Mouse (Mus musculus): ENCODE measurements at regions not wholly inside any gene's neighbourhood (a gene's known extent, or its start where the extent isn't known, plus 50 kb on each side); places are given as distances from the start of the nearest gene placed in this dataset.

- no peak overlapping the region for H3K27ac ChIP-seq
Measured at GRCm38 (mm10) chr8:25392766-25393166, 568.6 kb upstream of the Adam5 start.

GRCm38 (mm10) chr8:25389947-25390346, 565.8 kb upstream of the Adam5 start:
- DNase-seq (no peak), ATAC-seq (ENCODE audit: low read depth) (no peak)
- WGBS (ENCODE audit: insufficient replicate concordance), result 58% methylated on average over 9 of the region's 10 CpGs
- H3K4me1 ChIP-seq (replicated peaks), result no peaks in the 10 kb centered on the region
- no peak overlapping the region for H3K4me2 ChIP-seq
- no peak overlapping the region for H3K4me3 ChIP-seq (replicated peaks)
- H3K9me3 ChIP-seq (replicated peaks), result no peaks in the 10 kb centered on the region
- H3K27ac ChIP-seq, result no peak overlapping the region
- H3K27me3 ChIP-seq, result no peaks in the 10 kb centered on the region
- H3K36me3 ChIP-seq, result no peaks in the 10 kb centered on the region
- H3K9ac ChIP-seq, result no peak overlapping the region

More at GRCm38 (mm10) chr8:25392766-25393166, 568.6 kb upstream of the Adam5 start:
- DNase-seq (no peak), ATAC-seq (ENCODE audit: low read depth) (no peak)
- no peak overlapping the region for H3K4me3 ChIP-seq (replicated peaks)
- WGBS (ENCODE audit: insufficient replicate concordance), result 54% methylated on average over 6 of the region's 6 CpGs
- H3K4me1 ChIP-seq (replicated peaks), result no peaks in the 10 kb centered on the region
- no peaks in the 10 kb centered on the region for H3K9me3 ChIP-seq (replicated peaks)
- H3K4me2 ChIP-seq, result no peak overlapping the region
- no peaks in the 10 kb centered on the region for H3K36me3 ChIP-seq
- H3K9ac ChIP-seq, result no peak overlapping the region
- no peaks in the 10 kb centered on the region for H3K27me3 ChIP-seq

- Histone ChIP-seq H3K4me2 (no peak overlapping the region), H3K27me3 (no peaks in the 10 kb centered on the region), H3K27ac (no peak overlapping the region), H3K4me3 (replicated peaks) (no peak overlapping the region), H3K36me3 (no peaks in the 10 kb centered on the region), H3K9ac (no peak overlapping the region), H3K9me3 (replicated peaks) (no peaks in the 10 kb centered on the region), H3K4me1 (replicated peaks) (no peaks in the 10 kb centered on the region)
- DNase-seq, result no peak
- no peak for ATAC-seq (ENCODE audit: low read depth)
- 64% methylated on average over 10 of the region's 10 CpGs for WGBS (ENCODE audit: insufficient replicate concordance)
Measured at GRCm38 (mm10) chr8:25389371-25389855, 565.2 kb upstream of the Adam5 start.

- Histone ChIP-seq H3K4me2 (no peak overlapping the region), H3K27ac (no peak overlapping the region), H3K9ac (no peak overlapping the region), H3K4me3 (replicated peaks) (no peak overlapping the region), H3K4me1 (replicated peaks) (no peaks in the 10 kb centered on the region), H3K36me3 (no peaks in the 10 kb centered on the region), H3K27me3 (no peaks in the 10 kb centered on the region), H3K9me3 (replicated peaks) (no peaks in the 10 kb centered on the region)
- ATAC-seq (ENCODE audit: low read depth) (no peak), DNase-seq (no peak)
- 64% methylated on average over 9 of the region's 9 CpGs for WGBS (ENCODE audit: insufficient replicate concordance)
Measured at GRCm38 (mm10) chr8:25388811-25389210, 564.6 kb upstream of the Adam5 start.

- ATAC-seq (ENCODE audit: low read depth) (no peak), DNase-seq (no peak)
- H3K4me1 ChIP-seq (replicated peaks), result no peaks in the 10 kb centered on the region
- no peak overlapping the region for H3K9ac ChIP-seq
- H3K27ac ChIP-seq, result no peak overlapping the region
- 69% methylated on average over 5 of the region's 5 CpGs for WGBS (ENCODE audit: insufficient replicate concordance)
- no peak overlapping the region for H3K4me3 ChIP-seq (replicated peaks)
- no peak overlapping the region for H3K4me2 ChIP-seq
- no peaks in the 10 kb centered on the region for H3K36me3 ChIP-seq
- H3K27me3 ChIP-seq, result no peaks in the 10 kb centered on the region
- H3K9me3 ChIP-seq (replicated peaks), result no peaks in the 10 kb centered on the region
Measured at GRCm38 (mm10) chr8:25385186-25385585, 561.0 kb upstream of the Adam5 start.

- H3K9ac ChIP-seq, result no peak overlapping the region
- no peaks in the 10 kb centered on the region for H3K36me3 ChIP-seq
- H3K4me3 ChIP-seq (replicated peaks), result no peak overlapping the region
- no peaks in the 10 kb centered on the region for H3K4me1 ChIP-seq (replicated peaks)
- no peak for ATAC-seq (ENCODE audit: low read depth)
- H3K4me2 ChIP-seq, result no peak overlapping the region
- WGBS (ENCODE audit: insufficient replicate concordance), result 51% methylated on average over 2 of the region's 2 CpGs
- no peaks in the 10 kb centered on the region for H3K9me3 ChIP-seq (replicated peaks)
- no peak overlapping the region for H3K27ac ChIP-seq
- H3K27me3 ChIP-seq, result no peaks in the 10 kb centered on the region
- no peak for DNase-seq
Measured at GRCm38 (mm10) chr8:25384591-25384990, 560.4 kb upstream of the Adam5 start.

GRCm38 (mm10) chr8:25373276-25373675, 549.1 kb upstream of the Adam5 start:
- Histone ChIP-seq H3K36me3 (no peaks in the 10 kb centered on the region), H3K27ac (no peak overlapping the region), H3K4me1 (replicated peaks) (peaks cover 5% of the 10 kb centered on the region; the same call in 1 of the 2 replicates), H3K9ac (no peak overlapping the region), H3K4me2 (no peak overlapping the region), H3K4me3 (replicated peaks) (no peak overlapping the region), H3K27me3 (no peaks in the 10 kb centered on the region), H3K9me3 (replicated peaks) (no peaks in the 10 kb centered on the region)
- ATAC-seq (ENCODE audit: low read depth) (no peak), DNase-seq (no peak)
- 60% methylated on average over 8 of the region's 8 CpGs for WGBS (ENCODE audit: insufficient replicate concordance)

GRCm38 (mm10) chr8:25370947-25371346, 546.8 kb upstream of the Adam5 start:
- WGBS (ENCODE audit: insufficient replicate concordance), result 36% methylated on average over 11 of the region's 11 CpGs
- ATAC-seq (ENCODE audit: low read depth) (no peak), DNase-seq (no peak)
- Histone ChIP-seq H3K9ac (no peak overlapping the region), H3K27ac (no peak overlapping the region), H3K4me3 (replicated peaks) (no peak overlapping the region), H3K36me3 (no peaks in the 10 kb centered on the region), H3K4me1 (replicated peaks) (peaks cover 6% of the 10 kb centered on the region; the same call in 1 of the 2 replicates), H3K9me3 (replicated peaks) (no peaks in the 10 kb centered on the region), H3K4me2 (no peak overlapping the region), H3K27me3 (no peaks in the 10 kb centered on the region)

- Histone ChIP-seq H3K9me3 (replicated peaks) (no peaks in the 10 kb centered on the region), H3K4me1 (replicated peaks) (peaks cover 6% of the 10 kb centered on the region; the same call in 1 of the 2 replicates), H3K9ac (no peak overlapping the region), H3K36me3 (no peaks in the 10 kb centered on the region), H3K4me3 (replicated peaks) (no peak overlapping the region), H3K27ac (no peak overlapping the region), H3K27me3 (no peaks in the 10 kb centered on the region), H3K4me2 (no peak overlapping the region)
- no peak for DNase-seq
- WGBS (ENCODE audit: insufficient replicate concordance), result 60% methylated on average over 2 of the region's 2 CpGs
- ATAC-seq (ENCODE audit: low read depth), result no peak
Measured at GRCm38 (mm10) chr8:25369331-25369730, 545.2 kb upstream of the Adam5 start.

GRCm38 (mm10) chr8:25368561-25369091, 544.5 kb upstream of the Adam5 start:
- no peaks in the 10 kb centered on the region for H3K9me3 ChIP-seq (replicated peaks)
- no peak overlapping the region for H3K4me3 ChIP-seq (replicated peaks)
- no peaks in the 10 kb centered on the region for H3K27me3 ChIP-seq
- ATAC-seq (ENCODE audit: low read depth) (no peak), DNase-seq (no peak)
- H3K4me2 ChIP-seq, result peak overlapping the region; percentile 24; the same call in 1 of the 2 replicates
- peaks cover 6% of the 10 kb centered on the region; the same call in 1 of the 2 replicates for H3K4me1 ChIP-seq (replicated peaks)
- WGBS (ENCODE audit: insufficient replicate concordance), result 20% methylated on average over 11 of the region's 11 CpGs
- H3K9ac ChIP-seq, result no peak overlapping the region
- no peak overlapping the region for H3K27ac ChIP-seq
- no peaks in the 10 kb centered on the region for H3K36me3 ChIP-seq

GRCm38 (mm10) chr8:25367806-25368549, 543.8 kb upstream of the Adam5 start:
- ATAC-seq (ENCODE audit: low read depth) (no peak), DNase-seq (no peak)
- 54% methylated on average over 15 of the region's 15 CpGs for WGBS (ENCODE audit: insufficient replicate concordance)

GRCm38 (mm10) chr8:25366181-25366580, 542.0 kb upstream of the Adam5 start:
- no peak overlapping the region for H3K27ac ChIP-seq
- no peaks in the 10 kb centered on the region for H3K9me3 ChIP-seq (replicated peaks)
- 47% methylated on average over 3 of the region's 3 CpGs for WGBS (ENCODE audit: insufficient replicate concordance)
- H3K4me1 ChIP-seq (replicated peaks), result peaks cover 6% of the 10 kb centered on the region; the same call in 1 of the 2 replicates
- no peak for ATAC-seq (ENCODE audit: low read depth)
- no peaks in the 10 kb centered on the region for H3K27me3 ChIP-seq
- H3K36me3 ChIP-seq, result no peaks in the 10 kb centered on the region
- H3K4me2 ChIP-seq, result no peak overlapping the region
- H3K9ac ChIP-seq, result no peak overlapping the region
- no peak for DNase-seq
- no peak overlapping the region for H3K4me3 ChIP-seq (replicated peaks)

More at GRCm38 (mm10) chr8:25367806-25368549, 543.8 kb upstream of the Adam5 start:
- no peak overlapping the region for H3K4me2 ChIP-seq
- H3K27ac ChIP-seq, result no peak overlapping the region
- H3K4me3 ChIP-seq (replicated peaks), result no peak overlapping the region
- H3K9ac ChIP-seq, result no peak overlapping the region
- H3K9me3 ChIP-seq (replicated peaks), result no peaks in the 10 kb centered on the region
- no peaks in the 10 kb centered on the region for H3K36me3 ChIP-seq
- no peaks in the 10 kb centered on the region for H3K27me3 ChIP-seq
- H3K4me1 ChIP-seq (replicated peaks), result peaks cover 6% of the 10 kb centered on the region; the same call in 1 of the 2 replicates
